Mouse (Mus musculus): Measurements from ENCODE around the gene Sbno2. TPM values are rescaled to one million over a fixed set of nuclear protein-coding genes. Genes with fewer than 3 reads are reported as not detected.
A peak's percentile ranks its signal among the peaks of the same experiment; 100 is the strongest.

The Sbno2 gene
- polyA plus RNA-seq, 1 experiment from 2014 or later, result 9.6 TPM

DNA sequence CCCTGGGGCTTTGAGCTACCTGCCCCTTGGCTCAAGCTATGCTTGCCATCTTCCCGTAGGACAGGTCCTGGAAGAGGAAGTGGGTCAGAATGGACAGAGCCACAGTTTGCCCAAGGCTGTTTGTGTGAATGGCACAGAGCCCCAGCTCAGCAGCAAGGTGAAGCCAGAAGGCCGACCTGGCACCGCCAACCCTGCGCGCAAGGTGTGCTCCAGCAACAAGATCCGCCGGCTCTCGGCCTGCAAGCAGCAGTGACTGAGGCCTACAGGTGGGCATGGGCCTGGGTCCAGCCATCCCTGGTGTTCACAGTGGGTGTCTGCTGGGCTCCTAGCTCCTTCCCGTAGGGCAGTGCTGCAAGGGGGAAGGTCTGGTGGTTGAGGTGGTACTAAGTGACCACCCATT lies 24.5 kb upstream of the Sbno2 start:
- H3K9ac ChIP-seq (ENCODE audit: low read depth, low read length), result no peak overlapping the region
- no peak overlapping the region for H3K4me2 ChIP-seq (ENCODE audit: low read length)
- no peak overlapping the region for H3K27ac ChIP-seq
- no peak for TF ChIP-seq CTCF (IDR thresholded peaks at IDR 0.05; ENCODE audit: low read depth)
- no peak for ATAC-seq (replicated peaks; ENCODE audit: low FRiP score, low read depth)
- peaks cover 46% of the 10 kb centered on the region for H3K36me3 ChIP-seq (ENCODE audit: insufficient read depth, low read length)
- 90% methylated on average over 9 of the region's 9 CpGs for WGBS
- H3K4me1 ChIP-seq (replicated peaks; ENCODE audit: insufficient read depth, low read length), result peaks cover 7% of the 10 kb centered on the region; the same call in 1 of the 2 replicates
- no peak for DNase-seq (ENCODE audit: low spot score)
- no peaks in the 10 kb centered on the region for H3K9me3 ChIP-seq (replicated peaks; ENCODE audit: low read length)
- no peaks in the 10 kb centered on the region for H3K27me3 ChIP-seq (ENCODE audit: insufficient read depth, low read length)
- H3K4me3 ChIP-seq (replicated peaks; ENCODE audit: low read depth, low read length), result no peak overlapping the region

DNA sequence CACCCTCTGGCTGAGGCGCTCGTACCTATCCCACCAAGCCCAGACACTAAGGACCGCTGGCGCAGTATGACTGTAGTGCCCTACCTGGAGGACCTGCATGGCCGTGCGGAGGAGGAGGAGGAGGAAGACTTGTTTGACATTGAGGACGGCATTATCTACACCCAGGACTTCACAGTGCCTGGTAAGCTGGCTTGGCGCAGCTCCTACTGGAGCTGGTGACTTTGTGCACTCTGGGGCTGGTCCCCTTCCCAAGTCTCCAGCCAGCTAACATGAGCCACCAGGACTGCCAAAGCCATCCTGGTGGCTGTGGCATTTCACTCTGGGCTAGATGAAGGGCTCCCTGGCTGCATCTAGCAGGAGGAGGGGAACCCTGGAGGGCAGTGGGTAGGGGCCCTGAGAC lies 22.5 kb upstream of the Sbno2 start:
- TF ChIP-seq CTCF (IDR thresholded peaks at IDR 0.05; ENCODE audit: low read depth), result no peak
- H3K9me3 ChIP-seq (replicated peaks; ENCODE audit: low read length), result no peaks in the 10 kb centered on the region
- H3K27ac ChIP-seq, result no peak overlapping the region
- no peak for ATAC-seq (replicated peaks; ENCODE audit: low FRiP score, low read depth)
- H3K4me2 ChIP-seq (ENCODE audit: low read length), result no peak overlapping the region
- no peak for DNase-seq (ENCODE audit: low spot score)
- H3K27me3 ChIP-seq (ENCODE audit: insufficient read depth, low read length), result no peaks in the 10 kb centered on the region
- H3K9ac ChIP-seq (ENCODE audit: low read depth, low read length), result no peak overlapping the region
- 93% methylated on average over 8 of the region's 8 CpGs for WGBS
- no peak overlapping the region for H3K4me3 ChIP-seq (replicated peaks; ENCODE audit: low read depth, low read length)
- H3K4me1 ChIP-seq (replicated peaks; ENCODE audit: insufficient read depth, low read length), result peaks cover 7% of the 10 kb centered on the region; the same call in 1 of the 2 replicates
- peaks cover 46% of the 10 kb centered on the region for H3K36me3 ChIP-seq (ENCODE audit: insufficient read depth, low read length)

DNA sequence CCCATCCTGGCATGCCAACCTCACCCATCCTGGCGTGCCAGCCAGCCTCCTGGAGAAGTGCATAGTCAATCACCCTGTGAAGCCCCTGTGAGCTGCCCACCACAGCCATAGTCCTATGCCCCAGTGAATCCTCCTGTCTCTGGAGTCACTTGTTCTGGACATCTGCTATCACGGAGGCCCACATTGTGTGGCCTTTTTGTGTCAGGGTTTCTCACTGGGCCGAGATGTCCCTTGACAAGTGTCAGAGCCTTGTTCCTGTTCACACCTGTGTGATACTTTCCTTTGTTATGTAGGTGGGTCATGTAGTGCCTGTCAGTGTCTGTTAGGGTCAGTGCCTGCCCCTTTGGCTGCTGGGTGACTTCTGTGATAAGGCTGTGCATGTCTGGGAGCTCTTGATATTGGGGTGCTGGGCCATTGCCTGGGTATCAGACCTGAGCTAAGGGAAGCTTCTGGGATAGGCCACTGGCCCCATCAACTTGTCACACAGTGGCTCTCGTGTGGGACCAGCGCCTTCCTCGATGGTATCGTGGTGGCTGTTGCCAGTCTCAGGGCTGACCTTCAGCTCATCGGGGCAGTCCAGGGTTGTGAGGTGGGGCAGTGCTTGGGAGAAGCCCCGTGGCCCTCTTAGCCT lies 18.7 kb upstream of the Sbno2 start:
- Histone ChIP-seq H3K9me3 (replicated peaks; ENCODE audit: low read length) (no peaks in the 10 kb centered on the region), H3K27ac (no peak overlapping the region), H3K4me3 (replicated peaks; ENCODE audit: low read depth, low read length) (no peak overlapping the region), H3K4me1 (replicated peaks; ENCODE audit: insufficient read depth, low read length) (peaks cover 2% of the 10 kb centered on the region; the same call in 1 of the 2 replicates), H3K27me3 (ENCODE audit: insufficient read depth, low read length) (no peaks in the 10 kb centered on the region), H3K9ac (ENCODE audit: low read depth, low read length) (no peak overlapping the region), H3K36me3 (ENCODE audit: insufficient read depth, low read length) (peaks cover 39% of the 10 kb centered on the region), H3K4me2 (ENCODE audit: low read length) (no peak overlapping the region)
- DNase-seq (ENCODE audit: low spot score) (no peak), ATAC-seq (replicated peaks; ENCODE audit: low FRiP score, low read depth) (no peak)
- WGBS, result 90% methylated on average over 9 of the region's 9 CpGs
- no peak for TF ChIP-seq CTCF (IDR thresholded peaks at IDR 0.05; ENCODE audit: low read depth)

DNA sequence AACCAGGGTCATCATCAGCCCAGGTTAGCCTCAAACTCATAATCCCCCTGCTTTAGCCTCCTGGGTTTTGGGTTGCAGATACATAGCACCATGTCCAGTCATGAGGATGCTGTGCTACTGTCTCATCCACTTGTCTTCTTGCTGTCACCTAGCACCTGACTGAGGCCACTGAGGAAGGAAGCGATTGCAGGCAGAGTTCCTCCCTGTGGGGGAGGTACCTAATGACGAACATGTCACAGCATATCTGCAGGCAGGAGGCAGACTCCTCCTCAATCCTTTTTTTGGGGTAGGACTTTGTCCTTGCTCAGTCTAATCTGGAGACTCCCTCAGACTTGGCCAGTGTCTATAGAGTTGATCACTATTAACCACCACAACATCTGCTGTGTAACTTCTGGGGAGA lies 16.3 kb upstream of the Sbno2 start:
- no peak overlapping the region for H3K4me2 ChIP-seq (ENCODE audit: low read length)
- H3K27ac ChIP-seq, result no peak overlapping the region
- DNase-seq (ENCODE audit: low spot score), result no peak
- no peak for TF ChIP-seq CTCF (IDR thresholded peaks at IDR 0.05; ENCODE audit: low read depth)
- peaks cover 21% of the 10 kb centered on the region; the same call in 1 of the 2 replicates for H3K4me1 ChIP-seq (replicated peaks; ENCODE audit: insufficient read depth, low read length)
- no peaks in the 10 kb centered on the region for H3K27me3 ChIP-seq (ENCODE audit: insufficient read depth, low read length)
- 60% methylated on average over 2 of the region's 2 CpGs for WGBS
- H3K4me3 ChIP-seq (replicated peaks; ENCODE audit: low read depth, low read length), result no peak overlapping the region
- H3K9me3 ChIP-seq (replicated peaks; ENCODE audit: low read length), result no peaks in the 10 kb centered on the region
- no peak overlapping the region for H3K9ac ChIP-seq (ENCODE audit: low read depth, low read length)
- 0 out of 2 replicates have a peak, but pooled peaks cover 16% of the 10 kb centered on the region for H3K36me3 ChIP-seq (ENCODE audit: insufficient read depth, low read length)
- ATAC-seq (replicated peaks; ENCODE audit: low FRiP score, low read depth), result no peak

DNA sequence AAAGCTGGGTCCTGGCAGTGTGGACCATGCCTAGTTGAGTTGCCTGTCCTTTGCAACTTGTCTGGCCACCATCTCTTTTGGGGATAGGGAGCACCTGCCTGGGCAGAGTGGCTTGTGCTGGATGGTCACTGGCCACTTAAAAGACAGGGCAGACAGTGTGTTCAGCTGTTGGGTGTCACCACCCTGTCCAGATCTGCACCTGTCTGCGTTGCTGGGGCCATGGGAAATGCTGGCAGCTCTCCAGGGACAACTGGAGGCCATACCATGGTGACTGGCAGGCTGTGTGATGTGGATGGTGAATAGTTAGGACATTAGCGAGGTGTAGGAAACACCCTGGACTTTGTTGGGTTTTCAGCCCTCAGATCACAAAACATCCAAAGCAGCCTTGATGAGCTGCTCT lies 14.8 kb upstream of the Sbno2 start:
- DNase-seq (ENCODE audit: low spot score) (no peak), ATAC-seq (replicated peaks; ENCODE audit: low FRiP score, low read depth) (no peak)
- H3K4me1 ChIP-seq (replicated peaks; ENCODE audit: insufficient read depth, low read length), result peaks cover 21% of the 10 kb centered on the region; the same call in 1 of the 2 replicates
- H3K27ac ChIP-seq, result no peak overlapping the region
- TF ChIP-seq CTCF (IDR thresholded peaks at IDR 0.05; ENCODE audit: low read depth), result no peak
- WGBS, result 68% methylated on average over 2 of the region's 2 CpGs
- H3K4me2 ChIP-seq (ENCODE audit: low read length), result no peak overlapping the region
- 0 out of 2 replicates have a peak, but pooled peaks cover 7% of the 10 kb centered on the region for H3K36me3 ChIP-seq (ENCODE audit: insufficient read depth, low read length)
- H3K9ac ChIP-seq (ENCODE audit: low read depth, low read length), result no peak overlapping the region
- no peaks in the 10 kb centered on the region for H3K27me3 ChIP-seq (ENCODE audit: insufficient read depth, low read length)
- no peak overlapping the region for H3K4me3 ChIP-seq (replicated peaks; ENCODE audit: low read depth, low read length)
- no peaks in the 10 kb centered on the region for H3K9me3 ChIP-seq (replicated peaks; ENCODE audit: low read length)

DNA sequence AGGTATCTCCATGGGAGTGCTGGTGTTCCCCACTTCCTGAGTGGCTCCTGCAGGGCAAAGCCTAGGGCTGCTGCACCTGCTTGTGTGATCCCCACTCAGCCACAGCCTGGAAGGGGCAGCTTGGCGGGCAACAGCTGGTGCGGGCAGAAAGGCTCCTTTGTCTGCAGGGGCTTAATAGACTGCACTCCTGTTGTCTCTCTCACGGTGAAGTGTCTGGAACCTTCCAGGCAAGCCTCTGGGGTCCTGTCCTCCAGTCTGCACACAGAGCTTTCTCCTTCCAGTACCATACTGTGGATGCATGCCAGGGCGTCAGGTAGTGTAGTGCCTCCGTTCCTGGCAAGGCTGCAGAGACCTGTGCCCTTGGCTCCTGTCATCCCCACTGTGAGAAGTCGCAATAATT lies 13.2 kb upstream of the Sbno2 start:
- 80% methylated on average over 6 of the region's 6 CpGs for WGBS
- H3K27me3 ChIP-seq (ENCODE audit: insufficient read depth, low read length), result no peaks in the 10 kb centered on the region
- peak overlapping the region; percentile 92; the same call in 1 of the 2 replicates for H3K4me2 ChIP-seq (ENCODE audit: low read length)
- no peak overlapping the region for H3K27ac ChIP-seq
- H3K36me3 ChIP-seq (ENCODE audit: insufficient read depth, low read length), result 0 out of 2 replicates have a peak, but pooled peaks cover 7% of the 10 kb centered on the region
- 0 out of 2 replicates have a peak overlapping the region, but pooled peaks have one; percentile 31 for H3K9ac ChIP-seq (ENCODE audit: low read depth, low read length)
- no peak for DNase-seq (ENCODE audit: low spot score)
- no peaks in the 10 kb centered on the region for H3K9me3 ChIP-seq (replicated peaks; ENCODE audit: low read length)
- no peak for ATAC-seq (replicated peaks; ENCODE audit: low FRiP score, low read depth)
- peak overlapping the region; percentile 94; the same call in 1 of the 2 replicates for H3K4me3 ChIP-seq (replicated peaks; ENCODE audit: low read depth, low read length)
- TF ChIP-seq CTCF (IDR thresholded peaks at IDR 0.05; ENCODE audit: low read depth), result no peak
- H3K4me1 ChIP-seq (replicated peaks; ENCODE audit: insufficient read depth, low read length), result peaks cover 21% of the 10 kb centered on the region; the same call in 1 of the 2 replicates

Measured in kidney, postnatal 0 days (tissue).